Mouse (Mus musculus) adrenal gland, postnatal 25 days (tissue): ENCODE measurements at regions not wholly inside any gene's neighbourhood (a gene's known extent, or its start where the extent isn't known, plus 50 kb on each side); places are given as distances from the start of the nearest gene placed in this dataset.
A peak's percentile ranks its signal among the peaks of the same experiment; 100 is the strongest.
"Not testable (repeated sequence)": the region's sequence is repeated elsewhere in the genome, so short reads cannot be mapped to it uniquely, and the experiment has no call there.

Experiments used
- DNase-seq: peaks from one replicate; pipeline ENCODE4 v3.0.0; 2021; ENCODE audit warnings: mixed read lengths

- not testable (repeated sequence) for DNase-seq
Observed at GRCm38 (mm10) chr10:11801372-11802230, 458.4 kb downstream of the Epm2a start.

GRCm38 (mm10) chr10:11809255-11809654, 466.1 kb downstream of the Epm2a start:
- no peak for DNase-seq

GRCm38 (mm10) chr10:11822418-11822959, 479.3 kb downstream of the Epm2a start:
- DNase-seq, result no peak

GRCm38 (mm10) chr10:11841094-11841493, 497.9 kb downstream of the Epm2a start:
- DNase-seq, result no peak

GRCm38 (mm10) chr10:11841494-11841893, 498.3 kb downstream of the Epm2a start:
- no peak for DNase-seq

- DNase-seq, result no peak
Observed at GRCm38 (mm10) chr10:11846141-11846540, 502.9 kb downstream of the Epm2a start.

- no peak for DNase-seq
Observed at GRCm38 (mm10) chr10:11875145-11876131, 532.2 kb downstream of the Epm2a start.

GRCm38 (mm10) chr10:11886237-11886636, 543.0 kb downstream of the Epm2a start:
- no peak for DNase-seq

- no peak for DNase-seq
Observed at GRCm38 (mm10) chr10:11888953-11889352, 545.7 kb downstream of the Epm2a start.

- no peak for DNase-seq
Observed at GRCm38 (mm10) chr10:11922132-11922531, 578.9 kb downstream of the Epm2a start.

GRCm38 (mm10) chr10:11938164-11938563, 595.0 kb downstream of the Epm2a start:
- DNase-seq, result no peak

- no peak for DNase-seq
Observed at GRCm38 (mm10) chr10:11942772-11943171, 599.6 kb downstream of the Epm2a start.

- no peak for DNase-seq
Observed at GRCm38 (mm10) chr10:11960327-11960922, 617.2 kb downstream of the Epm2a start.

- DNase-seq, result no peak
Observed at GRCm38 (mm10) chr10:12004966-12005365, 661.8 kb downstream of the Epm2a start.

- no peak for DNase-seq
Observed at GRCm38 (mm10) chr10:12005889-12006288, 662.7 kb downstream of the Epm2a start.

- DNase-seq, result no peak
Observed at GRCm38 (mm10) chr10:12017286-12017685, 674.1 kb downstream of the Epm2a start.

GRCm38 (mm10) chr10:12018281-12018680, 675.1 kb downstream of the Epm2a start:
- no peak for DNase-seq

- peak; percentile 1 for DNase-seq
Observed at GRCm38 (mm10) chr10:12019159-12019779, 676.1 kb downstream of the Epm2a start.

GRCm38 (mm10) chr10:12020576-12020975, 677.4 kb downstream of the Epm2a start:
- no peak for DNase-seq

GRCm38 (mm10) chr10:12035159-12035558, 692.0 kb downstream of the Epm2a start:
- no peak for DNase-seq

GRCm38 (mm10) chr10:12045937-12046336, 702.7 kb downstream of the Epm2a start:
- DNase-seq, result no peak

- DNase-seq, result no peak
Observed at GRCm38 (mm10) chr10:12059728-12060127, 716.5 kb downstream of the Epm2a start.
